Mouse (Mus musculus) intestine, embryonic 14.5 days (tissue): ENCODE data around the gene Fbp2. TPM values are rescaled to one million over a fixed set of nuclear protein-coding genes. Genes with fewer than 3 reads are reported as not detected.

Experiments
- ATAC-seq: fragments of 200-750 bp; cut with Nextera tagmentation; replicated peaks from 2 replicates; pipeline ENCODE4 v1.8.0; 2017; ENCODE audit warnings: low read depth, moderate number of reproducible peaks, moderate TSS enrichment, moderate library complexity; ENCODE audit not compliant: low FRiP score, low TSS enrichment
- DNase-seq: peaks from one replicate; pipeline ENCODE4 v3.0.0-alpha.2; 2018; ENCODE audit warnings: low spot score
- H3K27ac ChIP-seq: fragments of 300-500 bp; sonication (generic); 2 replicates; pipeline ENCODE4 v1.5.1; 2014; ENCODE audit warnings: low read depth, mild to moderate bottlenecking, control low read depth
- H3K27me3 ChIP-seq: fragments of 300-500 bp; sonication (generic); replicated peaks from 2 replicates; pipeline ENCODE4 v1.6.1; 2014; ENCODE audit warnings: low read length, control low read depth; ENCODE audit not compliant: control insufficient read depth, insufficient read depth
- H3K36me3 ChIP-seq: fragments of 300-500 bp; sonication (generic); 2 replicates; pipeline ENCODE4 v1.6.1; 2014; ENCODE audit warnings: low read length, control low read depth; ENCODE audit not compliant: control insufficient read depth, insufficient read depth
- H3K4me1 ChIP-seq: fragments of 300-500 bp; sonication (generic); replicated peaks from 2 replicates; pipeline ENCODE4 v1.6.1; 2014; ENCODE audit warnings: low read length, control low read depth, mixed read lengths; ENCODE audit not compliant: control insufficient read depth, insufficient read depth
- H3K4me2 ChIP-seq: fragments of 300-500 bp; sonication (generic); 2 replicates; pipeline ENCODE4 v1.6.1; 2014; ENCODE audit warnings: low read length
- H3K4me3 ChIP-seq: fragments of 300-500 bp; sonication (generic); 2 replicates; pipeline ENCODE4 v1.5.1; 2014; ENCODE audit warnings: low read depth, low read length, control low read depth, mixed read lengths
- H3K9ac ChIP-seq: fragments of 300-500 bp; sonication (generic); 2 replicates; pipeline ENCODE4 v1.6.1; 2014; ENCODE audit warnings: mild to moderate bottlenecking, low read length
- H3K9me3 ChIP-seq: fragments of 300-500 bp; sonication (generic); 2 replicates; pipeline ENCODE4 v1.6.1; 2016; ENCODE audit warnings: low read length, control low read depth; ENCODE audit not compliant: control insufficient read depth
- WGBS: fragments of 180-500 bp; shearing (Covaris S2); extraction: QIAGEN DNeasy Blood & Tissue Kit; methylation state at CpG from one replicate; pipeline ENCODE4 v1.1.7; 2014; 5-methylcytosine and 5-hydroxymethylcytosine counted together
- polyA plus RNA-seq: library from polyadenylated mRNA; unstranded; fragments of >200 nt; fragmentation: Nextera tagmentation; extraction: Ambion mirVana; gene quantifications from 2 replicates; pipeline ENCODE4 v1.2.1, GENCODE M21; 2014

The Fbp2 gene
- polyA plus RNA-seq = 123 and 142 TPM in 2 replicates

DNA sequence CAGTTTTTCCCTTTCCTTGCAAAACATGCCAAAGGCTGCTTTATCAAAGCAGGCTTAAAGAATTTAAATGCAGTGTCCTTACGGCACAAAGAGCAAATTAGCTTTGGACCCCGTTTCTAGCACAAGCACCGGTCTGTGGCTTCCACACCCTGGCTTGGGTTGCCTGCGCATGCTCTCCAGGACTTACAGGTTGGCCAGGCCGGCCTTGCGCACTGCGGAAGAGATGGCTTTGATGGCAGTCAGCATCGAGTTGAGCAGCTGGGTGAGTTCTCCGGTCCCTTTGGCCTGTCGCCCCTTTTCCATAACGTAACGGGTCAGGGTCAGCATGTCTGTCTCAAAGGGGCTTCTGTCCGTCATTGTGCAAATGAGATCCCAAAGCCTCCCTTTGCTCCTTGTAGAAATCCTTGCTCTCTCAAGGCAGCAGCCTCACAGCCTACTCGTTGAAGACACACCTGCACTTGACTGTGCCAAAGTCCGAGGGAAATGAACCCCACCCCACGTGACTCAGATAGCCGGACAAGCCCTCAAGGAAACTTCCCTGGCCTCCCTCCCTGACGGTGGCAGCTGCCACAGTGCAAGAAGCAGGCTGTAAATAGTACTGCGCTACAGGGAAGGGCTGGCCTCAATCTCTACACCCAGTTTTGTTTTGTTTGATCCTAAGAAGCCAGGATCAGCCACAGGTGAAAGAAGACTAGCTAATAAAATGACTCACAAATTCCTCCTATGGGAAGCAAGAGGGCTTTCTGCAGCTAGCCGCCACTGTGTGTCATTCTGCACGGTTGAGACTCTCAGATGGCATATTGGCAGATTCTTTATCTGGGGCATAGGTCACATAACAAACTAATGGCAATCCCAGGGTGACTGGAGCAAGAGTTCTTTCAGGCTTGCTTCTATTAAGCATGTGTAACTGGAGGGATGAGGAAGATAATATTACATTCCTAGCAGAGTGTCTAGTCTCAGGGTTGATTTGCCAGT, at the start of gene Fbp2:
TSS of gene Fbp2 (minus strand) at position 482 of the 975 bp plus-strand sequence.
- ATAC-seq = peak; percentile 86
- Histone ChIP-seq H3K36me3 (no peaks in the 10 kb centered on the region), H3K9me3 (no peaks in the 10 kb centered on the region), H3K27me3 (no peaks in the 10 kb centered on the region), H3K9ac (no peak within 1 kb of the TSS), H3K4me3 (0 out of 2 replicates have a peak within 1 kb of the TSS, but pooled peaks have one; percentile 3), H3K4me1 (no peaks in the 10 kb centered on the region), H3K4me2 (peak within 1 kb of the TSS; percentile 32), H3K27ac (peak within 1 kb of the TSS; percentile 69)
- 57% methylated on average over 21 of the region's 21 CpGs for whole genome bisulfite sequencing
- DNase-seq = peak; percentile 74

DNA sequence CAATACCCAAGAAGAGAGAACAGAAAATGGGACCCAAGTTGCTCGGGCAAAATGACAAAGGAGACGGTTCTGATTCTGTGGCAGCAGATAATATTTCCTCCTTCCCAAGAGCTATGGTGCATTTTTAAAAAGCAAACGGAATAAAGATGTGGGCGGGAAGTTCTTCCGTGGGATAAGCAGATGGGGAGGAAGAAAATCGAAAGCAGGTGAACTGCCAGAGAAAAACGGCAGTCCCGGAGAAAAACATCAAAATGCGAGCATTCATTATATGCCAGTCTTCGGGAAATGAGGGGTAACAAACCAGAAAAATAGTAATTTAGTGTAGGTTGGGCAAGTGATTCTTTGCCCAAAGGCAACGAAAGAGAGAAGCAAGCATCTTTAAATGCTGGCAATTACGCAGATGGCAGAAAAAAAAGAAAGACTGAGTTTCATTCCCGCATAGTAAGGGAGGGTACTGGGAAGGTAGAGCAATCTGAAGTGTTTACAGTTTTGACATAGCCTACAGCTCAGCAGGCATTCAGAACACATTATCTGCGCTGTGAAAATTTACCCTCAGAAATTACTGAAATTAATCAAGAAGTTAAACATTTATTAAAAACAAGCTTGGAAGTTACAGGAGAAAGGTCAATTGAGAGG, 49.4 kb upstream of the Fbp2 start:
- Histone ChIP-seq H3K27me3 (no peaks in the 10 kb centered on the region), H3K4me3 (no peak overlapping the region), H3K9me3 (no peaks in the 10 kb centered on the region), H3K27ac (no peak overlapping the region), H3K4me1 (peaks cover 6% of the 10 kb centered on the region; the same call in 1 of the 2 replicates), H3K36me3 (no peaks in the 10 kb centered on the region), H3K9ac (no peak overlapping the region), H3K4me2 (no peak overlapping the region)
- ATAC-seq = peak; percentile 65; the same call in 1 of the 2 replicates
- whole genome bisulfite sequencing = 74% methylated on average over 14 of the region's 14 CpGs
- no peak for DNase-seq

- no peak overlapping the region for H3K27ac ChIP-seq
- ATAC-seq (no peak), DNase-seq (no peak)
- no peak overlapping the region for H3K4me2 ChIP-seq
- no peak overlapping the region for H3K9ac ChIP-seq
- H3K4me3 ChIP-seq = no peak overlapping the region
- no peaks in the 10 kb centered on the region for H3K36me3 ChIP-seq
- no peaks in the 10 kb centered on the region for H3K4me1 ChIP-seq
- no peaks in the 10 kb centered on the region for H3K9me3 ChIP-seq
- no peaks in the 10 kb centered on the region for H3K27me3 ChIP-seq
Observed at GRCm38 (mm10) chr13:62901139-62901538, 42.9 kb upstream of the Fbp2 start.

GRCm38 (mm10) chr13:62897927-62898646, 39.9 kb upstream of the Fbp2 start:
- Histone ChIP-seq H3K36me3 (no peaks in the 10 kb centered on the region), H3K4me1 (no peaks in the 10 kb centered on the region), H3K9me3 (no peaks in the 10 kb centered on the region), H3K27ac (no peak overlapping the region), H3K27me3 (no peaks in the 10 kb centered on the region), H3K4me2 (no peak overlapping the region), H3K9ac (no peak overlapping the region), H3K4me3 (no peak overlapping the region)
- WGBS = 89% methylated on average over 4 of the region's 4 CpGs
- DNase-seq (no peak), ATAC-seq (no peak)

DNA sequence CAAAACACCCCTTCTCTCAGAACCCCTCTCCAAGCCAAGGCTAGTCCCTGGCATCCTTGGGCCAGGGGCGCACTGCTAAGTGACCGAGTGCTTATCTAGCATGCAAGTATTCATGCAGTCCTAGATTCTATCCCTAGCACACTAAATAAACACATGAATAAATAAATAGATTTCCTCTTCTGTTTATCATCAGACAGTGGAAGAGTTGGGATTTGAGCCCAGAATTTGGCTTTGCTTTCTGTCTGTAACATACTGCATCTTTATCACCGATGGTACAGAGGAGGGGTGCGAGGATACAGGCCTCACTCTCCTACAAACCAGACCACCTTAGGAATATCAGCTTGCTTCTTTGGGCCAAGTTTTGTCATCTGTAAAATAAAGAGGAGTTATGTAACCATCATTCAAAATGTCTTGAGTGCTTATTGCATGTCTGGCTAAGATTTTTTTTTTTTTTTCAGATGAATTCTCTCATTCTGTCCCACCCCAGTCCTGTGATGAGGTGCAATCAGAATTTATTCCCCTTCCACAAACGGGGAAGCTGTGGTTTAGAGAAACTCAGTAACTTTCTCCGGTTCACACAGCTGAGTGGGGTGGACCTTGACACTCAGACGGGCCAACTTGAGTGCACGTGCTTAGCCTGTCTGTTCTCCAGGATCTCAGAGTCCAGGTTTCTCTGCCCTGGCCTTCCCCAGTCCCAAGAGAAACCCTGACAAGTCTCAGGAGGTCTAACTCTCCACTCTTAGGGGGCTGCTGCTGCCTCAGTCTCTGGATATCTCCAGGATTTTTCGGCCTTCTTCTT, 35.0 kb upstream of the Fbp2 start:
- no peak overlapping the region for H3K4me2 ChIP-seq
- no peak for DNase-seq
- H3K27me3 ChIP-seq = peaks cover 15% of the 10 kb centered on the region
- H3K27ac ChIP-seq = no peak overlapping the region
- H3K4me1 ChIP-seq = no peaks in the 10 kb centered on the region
- WGBS = 69% methylated on average over 9 of the region's 9 CpGs
- no peak overlapping the region for H3K9ac ChIP-seq
- no peaks in the 10 kb centered on the region for H3K36me3 ChIP-seq
- no peaks in the 10 kb centered on the region for H3K9me3 ChIP-seq
- H3K4me3 ChIP-seq = no peak overlapping the region
- ATAC-seq = peak; percentile 50

GRCm38 (mm10) chr13:62889311-62889710, 31.1 kb upstream of the Fbp2 start:
- ATAC-seq = no peak
- WGBS = 69% methylated on average over 2 of the region's 2 CpGs
- H3K36me3 ChIP-seq = no peaks in the 10 kb centered on the region

DNA sequence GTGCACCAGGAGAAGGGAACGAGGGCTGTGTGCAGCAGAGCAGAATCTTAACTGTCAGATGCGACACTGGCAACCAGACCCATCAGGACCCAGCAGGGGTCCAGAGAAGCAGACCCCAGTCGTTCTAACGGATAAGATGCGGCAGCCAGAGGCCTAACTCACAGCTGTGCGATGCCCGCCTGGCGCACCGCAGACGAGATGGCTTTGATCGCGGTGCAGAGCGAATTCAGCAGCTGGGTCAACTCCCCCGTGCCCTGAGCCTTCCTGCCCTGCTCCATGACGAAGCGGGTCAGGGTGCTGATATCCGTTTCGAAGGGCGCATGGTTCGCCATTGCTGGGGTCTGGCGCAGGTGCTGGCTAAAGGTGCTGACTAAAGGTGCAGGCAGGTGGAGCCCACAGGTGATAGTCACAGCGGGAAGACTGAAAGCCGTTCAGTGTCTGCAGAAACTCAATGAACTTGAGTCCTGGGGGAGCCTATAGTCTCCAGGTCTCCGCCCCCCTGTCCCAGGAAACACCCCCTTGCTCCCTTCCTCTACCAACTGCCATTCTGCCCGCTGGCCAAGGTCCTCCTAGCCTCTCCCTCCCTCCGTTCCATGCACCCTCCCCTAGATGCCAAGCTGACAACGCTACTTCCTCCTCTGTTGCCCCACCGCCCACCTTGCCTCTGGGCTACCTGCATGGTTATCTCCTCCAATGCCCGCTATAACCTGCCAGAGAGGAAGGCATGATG, 29.7 kb upstream of the Fbp2 start, which contains the start of gene Fbp1:
TSS of gene Fbp1 (minus strand) at position 571 of the 730 bp plus-strand sequence.
- H3K4me1 ChIP-seq = no peaks in the 10 kb centered on the region
- DNase-seq (no peak), ATAC-seq (peak; percentile 66)
- H3K9me3 ChIP-seq = no peaks in the 10 kb centered on the region
- peak within 1 kb of the TSS; percentile 24 for H3K4me3 ChIP-seq
- peak within 1 kb of the TSS; percentile 48 for H3K4me2 ChIP-seq
- 4% methylated on average over 29 of the region's 29 CpGs for WGBS
- no peak within 1 kb of the TSS for H3K9ac ChIP-seq
- peaks cover 33% of the 10 kb centered on the region for H3K27me3 ChIP-seq
- no peak within 1 kb of the TSS for H3K27ac ChIP-seq
- H3K36me3 ChIP-seq = no peaks in the 10 kb centered on the region

More at GRCm38 (mm10) chr13:62889311-62889710, 31.1 kb upstream of the Fbp2 start:
- H3K4me2 ChIP-seq = no peak overlapping the region
- peaks cover 33% of the 10 kb centered on the region for H3K27me3 ChIP-seq
- no peaks in the 10 kb centered on the region for H3K9me3 ChIP-seq
- H3K27ac ChIP-seq = no peak overlapping the region
- H3K4me3 ChIP-seq = no peak overlapping the region
- H3K4me1 ChIP-seq = no peaks in the 10 kb centered on the region
- DNase-seq = no peak
- no peak overlapping the region for H3K9ac ChIP-seq
